Mouse (Mus musculus): ENCODE data around the gene Zfp143.

GRCm38 (mm10) chr7:110123844-110124555, 63.0 kb downstream of the Zfp143 start:
- TF ChIP-seq POLR2A (IDR thresholded peaks at IDR 0.05; ENCODE audit: borderline replicate concordance, insufficient read depth, low read length) (no peak), CTCF (IDR thresholded peaks at IDR 0.05; ENCODE audit: borderline replicate concordance, insufficient read depth, low read depth, low read length) (no peak)
